Mouse (Mus musculus) lung, adult 2 months (tissue): ENCODE data around the gene Med29.
"Not testable (repeated sequence)": the region's sequence is repeated elsewhere in the genome, so short reads cannot be mapped to it uniquely, and the experiment has no call there.

ENCODE experiments used
- CTCF ChIP-seq: fragments of 200-500 bp; IDR thresholded peaks from 2 replicates; pipeline ENCODE4 v1.5.1; 2011; ENCODE audit warnings: mild to moderate bottlenecking, low read length, control low read depth; ENCODE audit not compliant: insufficient read depth
- POLR2A ChIP-seq: fragments of 200-500 bp; IDR thresholded peaks from 2 replicates; pipeline ENCODE4 v1.6.1; 2011; ENCODE audit warnings: low read depth, mild to moderate bottlenecking, control low read depth, low read length, borderline replicate concordance; ENCODE audit errors: extremely low read depth

GRCm38 (mm10) chr7:28387384-28387783, 5.1 kb downstream of the Med29 start:
- TF ChIP-seq POLR2A, CTCF: not testable (repeated sequence)
